Mouse (Mus musculus) liver, adult 2 months (tissue): ENCODE results near the gene Tenm3. TPM values are rescaled to one million over a fixed set of nuclear protein-coding genes. Genes with fewer than 3 reads are reported as not detected.

ENCODE experiments used
- DNase-seq: peaks from one replicate; pipeline ENCODE4 v3.0.0-alpha.2; 2011; ENCODE audit warnings: low read depth, low spot score; ENCODE audit errors: extremely low read depth
- H3K27ac ChIP-seq: fragments of 200-500 bp; replicated peaks from 2 replicates; pipeline ENCODE4 v1.5.1; 2012; ENCODE audit warnings: low read depth, mild to moderate bottlenecking, control low read depth, inconsistent platforms, low read length; ENCODE audit not compliant: insufficient read depth
- H3K27me3 ChIP-seq: fragments of 200-500 bp; 2 replicates; pipeline ENCODE4 v1.6.1; 2012; ENCODE audit warnings: mild to moderate bottlenecking, moderate library complexity, low read length, inconsistent platforms; ENCODE audit not compliant: control insufficient read depth, insufficient read depth
- H3K36me3 ChIP-seq: fragments of 200-500 bp; 2 replicates; pipeline ENCODE4 v1.6.1; 2012; ENCODE audit warnings: low read length, inconsistent platforms; ENCODE audit not compliant: control insufficient read depth, insufficient read depth
- H3K4me1 ChIP-seq: fragments of 200-500 bp; 2 replicates; pipeline ENCODE4 v1.6.1; 2011; ENCODE audit warnings: low read length; ENCODE audit not compliant: control insufficient read depth, insufficient read depth
- H3K4me3 ChIP-seq: fragments of 200-500 bp; 2 replicates; pipeline ENCODE4 v1.5.1; 2011; ENCODE audit warnings: low read depth, mild to moderate bottlenecking, control low read depth, low read length, moderate library complexity; ENCODE audit not compliant: insufficient read depth
- H3K79me2 ChIP-seq: fragments of 200-500 bp; 2 replicates; pipeline ENCODE4 v1.6.1; 2012; ENCODE audit warnings: inconsistent platforms, mild to moderate bottlenecking, low read length, moderate library complexity; ENCODE audit not compliant: control insufficient read depth, insufficient read depth
- H3K9ac ChIP-seq: fragments of 200-500 bp; 2 replicates; pipeline ENCODE4 v1.6.1; 2012; ENCODE audit warnings: low read depth, mild to moderate bottlenecking, control low read depth, inconsistent platforms, low read length
- CTCF ChIP-seq: fragments of 200-500 bp; IDR thresholded peaks from 2 replicates; pipeline ENCODE4 v1.5.1; 2011; ENCODE audit warnings: low read depth, low read length, control low read depth
- POLR2A ChIP-seq: fragments of 200-500 bp; IDR thresholded peaks from 2 replicates; pipeline ENCODE4 v1.6.1; 2011; ENCODE audit warnings: low read length, control low read depth; ENCODE audit not compliant: insufficient read depth; ENCODE audit errors: extremely low read depth
- WGBS: fragments of 180-500 bp; shearing (Covaris S2); methylation state at CpG from one replicate; pipeline ENCODE4 v1.1.7; 2018; 5-methylcytosine and 5-hydroxymethylcytosine counted together
- polyA plus RNA-seq: library from polyadenylated mRNA; depleted of rRNA; stranded (reverse); fragments of >200 nt; gene quantifications from 2 replicates; pipeline ENCODE4 v1.2.3, GENCODE M21; 2012
- total RNA-seq: library from RNA; depleted of rRNA; stranded (reverse); fragments of >200 nt; gene quantifications from 2 replicates; pipeline ENCODE4 v1.2.3, GENCODE M21; 2014

The Tenm3 gene
- total and polyA plus RNA-seq, 2 experiments, result 5.3 to 12.5 TPM

GRCm38 (mm10) chr8:48204838-48205345 is 638.9 kb downstream of the Tenm3 start:
- no peaks in the 10 kb centered on the region for H3K4me1 ChIP-seq
- TF ChIP-seq POLR2A, result no peak
- TF ChIP-seq CTCF, result no peak
- no peaks in the 10 kb centered on the region for H3K79me2 ChIP-seq
- no peaks in the 10 kb centered on the region for H3K36me3 ChIP-seq
- DNase-seq, result no peak
- no peaks in the 10 kb centered on the region for H3K27me3 ChIP-seq
- H3K4me3 ChIP-seq, result no peak overlapping the region
- no peak overlapping the region for H3K27ac ChIP-seq
- no peak overlapping the region for H3K9ac ChIP-seq
- WGBS, result 92% methylated on average over 12 of the region's 12 CpGs

DNA sequence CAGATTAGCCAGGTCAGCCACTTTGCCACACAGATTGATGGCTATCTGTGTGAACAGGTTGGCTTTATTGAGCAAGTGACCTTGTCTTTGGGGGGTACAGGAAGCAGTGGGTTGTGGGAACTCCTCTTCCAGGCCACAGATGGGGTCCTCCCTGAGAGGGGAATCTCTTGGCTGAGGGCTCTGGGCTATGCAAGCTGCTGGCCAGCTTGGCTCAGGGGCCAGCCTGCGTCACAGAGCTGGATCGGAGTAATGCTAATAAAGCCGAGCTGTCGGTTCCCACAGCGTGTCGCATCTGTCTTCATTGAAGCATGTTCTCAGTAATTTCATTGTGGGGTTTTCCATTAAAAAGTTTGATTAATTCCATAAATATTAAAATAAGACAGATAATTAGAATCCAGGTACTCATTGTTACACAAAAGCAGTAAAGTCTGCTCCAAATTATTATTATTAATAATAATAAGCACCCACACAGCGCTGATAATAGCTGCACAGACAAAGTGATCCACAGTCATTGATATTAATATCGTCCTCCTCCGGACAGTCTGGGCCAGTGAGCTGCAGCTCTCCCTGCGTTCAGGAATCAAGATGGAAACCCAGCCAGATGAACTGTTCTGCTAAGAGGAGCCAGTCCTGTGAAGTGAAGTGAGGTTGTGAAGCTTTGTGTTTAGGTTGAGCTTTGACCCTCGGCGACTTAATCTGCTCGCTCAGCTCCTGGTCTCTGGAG is 639.5 kb downstream of the Tenm3 start:
- no peak overlapping the region for H3K4me3 ChIP-seq
- H3K36me3 ChIP-seq, result no peaks in the 10 kb centered on the region
- H3K4me1 ChIP-seq, result no peaks in the 10 kb centered on the region
- H3K27me3 ChIP-seq, result no peaks in the 10 kb centered on the region
- H3K27ac ChIP-seq, result no peak overlapping the region
- WGBS, result 92% methylated on average over 13 of the region's 13 CpGs
- no peak for DNase-seq
- no peak overlapping the region for H3K9ac ChIP-seq
- TF ChIP-seq CTCF (no peak), POLR2A (no peak)
- H3K79me2 ChIP-seq, result no peaks in the 10 kb centered on the region

DNA sequence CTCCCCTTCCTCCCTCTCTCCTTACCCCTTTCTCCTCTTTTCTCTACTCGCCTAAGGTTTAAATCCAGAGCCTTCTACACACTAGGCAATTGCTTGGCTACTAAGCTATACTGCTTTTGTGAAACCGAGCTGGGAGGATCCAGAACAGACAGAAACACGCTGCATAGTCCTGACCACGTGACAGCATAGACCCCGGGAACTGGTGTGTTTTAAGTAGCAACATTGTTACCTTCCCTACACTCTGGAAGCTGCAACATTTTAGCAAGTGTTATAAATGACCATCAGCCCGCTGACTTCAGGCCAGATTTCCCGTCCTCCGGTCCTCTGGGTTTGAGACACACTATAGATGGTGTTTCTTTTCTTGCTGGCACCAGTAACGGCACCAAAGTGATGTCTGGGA is 640.1 kb downstream of the Tenm3 start:
- no peaks in the 10 kb centered on the region for H3K27me3 ChIP-seq
- H3K9ac ChIP-seq, result no peak overlapping the region
- no peaks in the 10 kb centered on the region for H3K36me3 ChIP-seq
- H3K4me1 ChIP-seq, result no peaks in the 10 kb centered on the region
- H3K4me3 ChIP-seq, result no peak overlapping the region
- TF ChIP-seq POLR2A (no peak), CTCF (no peak)
- no peaks in the 10 kb centered on the region for H3K79me2 ChIP-seq
- DNase-seq, result no peak
- 76% methylated on average over 9 of the region's 9 CpGs for WGBS
- H3K27ac ChIP-seq, result no peak overlapping the region

GRCm38 (mm10) chr8:48203161-48203560 is 640.6 kb downstream of the Tenm3 start:
- WGBS, result 66% methylated on average over 6 of the region's 6 CpGs
- H3K27ac ChIP-seq, result no peak overlapping the region
- no peak overlapping the region for H3K9ac ChIP-seq
- DNase-seq, result no peak
- no peaks in the 10 kb centered on the region for H3K4me1 ChIP-seq
- TF ChIP-seq POLR2A (no peak), CTCF (no peak)
- no peaks in the 10 kb centered on the region for H3K79me2 ChIP-seq
- H3K27me3 ChIP-seq, result no peaks in the 10 kb centered on the region
- H3K4me3 ChIP-seq, result no peak overlapping the region
- H3K36me3 ChIP-seq, result no peaks in the 10 kb centered on the region

DNA sequence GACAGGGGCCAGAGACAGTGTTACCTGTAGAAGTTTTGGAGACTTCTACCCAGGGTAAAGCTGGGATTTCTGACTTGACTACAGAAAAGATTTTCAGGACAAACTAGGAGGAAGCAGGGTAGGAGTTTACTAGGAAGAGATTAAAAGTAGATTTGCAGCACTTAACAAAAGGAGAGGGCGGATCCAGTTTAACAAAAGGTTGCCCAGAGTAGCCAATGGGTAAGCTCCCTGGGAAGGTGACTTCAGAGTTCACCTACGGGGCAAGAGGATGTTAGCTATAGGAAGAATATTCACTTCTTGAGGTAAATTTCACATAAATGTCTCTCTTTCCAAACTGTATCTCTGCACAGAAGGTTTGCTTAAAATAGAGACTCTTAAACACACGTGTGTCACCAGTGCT is 641.1 kb downstream of the Tenm3 start:
- 68% methylated on average over 3 of the region's 3 CpGs for WGBS
- H3K27ac ChIP-seq, result no peak overlapping the region
- no peaks in the 10 kb centered on the region for H3K4me1 ChIP-seq

DNA sequence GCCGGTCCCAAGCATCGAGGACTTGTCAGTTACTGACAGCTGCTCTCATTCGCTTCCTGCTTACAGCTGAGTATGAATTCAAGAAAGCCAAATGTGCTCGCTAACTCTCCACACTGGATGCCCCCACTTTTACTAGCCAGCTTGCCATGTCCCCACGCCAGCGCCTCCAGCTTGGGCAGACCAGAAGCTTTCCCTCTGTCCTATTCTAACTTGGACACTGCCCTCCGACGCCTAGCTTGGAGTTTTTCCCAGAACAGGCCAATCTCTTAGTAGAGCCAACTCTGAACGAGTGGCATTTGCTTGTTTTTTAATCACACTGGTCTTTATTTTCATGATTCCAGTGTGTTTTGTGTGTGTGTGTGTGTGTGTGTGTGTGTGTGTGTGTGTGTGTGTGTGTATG is 644.6 kb downstream of the Tenm3 start:
- H3K27me3 ChIP-seq, result no peaks in the 10 kb centered on the region
- 92% methylated on average over 9 of the region's 9 CpGs for whole genome bisulfite sequencing
- H3K9ac ChIP-seq, result no peak overlapping the region
- no peak overlapping the region for H3K27ac ChIP-seq
- H3K4me3 ChIP-seq, result no peak overlapping the region
- TF ChIP-seq CTCF (no peak), POLR2A (no peak)
- H3K4me1 ChIP-seq, result no peaks in the 10 kb centered on the region
- no peaks in the 10 kb centered on the region for H3K36me3 ChIP-seq
- H3K79me2 ChIP-seq, result no peaks in the 10 kb centered on the region
- no peak for DNase-seq

More for the DNA sequence above, 641.1 kb downstream of the Tenm3 start:
- H3K79me2 ChIP-seq, result no peaks in the 10 kb centered on the region
- no peak for TF ChIP-seq POLR2A
- no peak for TF ChIP-seq CTCF
- H3K9ac ChIP-seq, result no peak overlapping the region
- no peaks in the 10 kb centered on the region for H3K36me3 ChIP-seq
- no peak for DNase-seq
- no peak overlapping the region for H3K4me3 ChIP-seq
- H3K27me3 ChIP-seq, result no peaks in the 10 kb centered on the region
